Mouse (Mus musculus): ENCODE data around the gene Shank2. TPM values are rescaled to one million over a fixed set of nuclear protein-coding genes. Genes with fewer than 3 reads are reported as not detected.

Gene Shank2
- polyA plus RNA-seq, 1 experiment from 2014 or later, result 0.92 TPM

DNA sequence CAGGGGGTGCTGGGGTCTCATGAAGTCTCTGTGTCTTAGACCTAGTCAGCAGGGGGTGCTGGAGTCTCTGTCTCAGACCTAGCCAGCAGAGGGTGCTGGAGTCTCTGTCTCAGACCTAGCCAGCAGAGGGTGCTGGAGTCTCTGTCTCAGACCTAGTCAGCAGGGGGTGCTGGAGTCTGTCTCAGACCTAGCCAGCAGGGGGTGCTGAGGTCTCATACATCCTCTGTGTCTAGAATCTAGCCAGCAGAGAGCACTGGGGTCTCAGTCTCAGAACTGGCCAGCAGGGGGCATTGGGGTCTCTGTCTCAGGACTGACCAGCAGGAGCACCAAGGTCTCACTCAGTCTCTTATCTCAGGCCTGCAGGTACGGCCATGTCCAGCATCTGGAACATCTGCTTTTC is 79.7 kb downstream of the Shank2 start:
- 85% methylated on average over 1 of the region's 1 CpGs for WGBS (ENCODE audit: insufficient replicate concordance)
- Histone ChIP-seq H3K27me3 (ENCODE audit: insufficient read depth, low read length) (no peaks in the 10 kb centered on the region), H3K4me3 (ENCODE audit: low read depth, low read length) (no peak overlapping the region), H3K9me3 (ENCODE audit: low read length) (no peaks in the 10 kb centered on the region), H3K4me2 (ENCODE audit: low read depth, low read length) (no peak overlapping the region), H3K36me3 (replicated peaks; ENCODE audit: insufficient read depth, low read length) (no peaks in the 10 kb centered on the region; the same call in 1 of the 2 replicates), H3K27ac (ENCODE audit: low read depth) (no peak overlapping the region), H3K9ac (replicated peaks) (no peak overlapping the region), H3K4me1 (ENCODE audit: insufficient read depth) (no peaks in the 10 kb centered on the region)
- peak; percentile 22 for DNase-seq
- TF ChIP-seq EP300 (IDR thresholded peaks at IDR 0.05; ENCODE audit: low read depth) (no peak), CTCF (IDR thresholded peaks at IDR 0.05; ENCODE audit: low read depth) (peak; percentile 46; the same call in 1 of the 2 replicates)
- ATAC-seq, result no peak

DNA sequence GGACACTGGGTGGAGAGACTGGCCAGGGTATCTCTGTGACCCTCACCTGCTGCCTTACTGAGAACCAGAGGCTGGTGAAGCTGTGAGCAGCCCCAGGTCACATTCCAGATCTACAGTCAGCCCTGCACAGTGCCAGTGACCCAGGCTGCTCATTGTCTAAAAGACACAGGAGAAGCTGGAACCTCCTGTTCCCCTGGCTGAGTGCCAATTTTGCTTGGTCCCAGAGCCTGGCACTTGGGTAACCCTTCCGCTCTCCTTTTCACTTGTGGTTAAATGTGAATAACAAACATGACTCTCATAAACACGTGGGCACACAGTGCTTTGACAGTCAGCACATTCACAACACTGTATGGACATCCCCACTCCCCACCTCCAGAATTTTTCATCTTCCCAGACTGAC is 80.2 kb downstream of the Shank2 start:
- ATAC-seq, result no peak

DNA sequence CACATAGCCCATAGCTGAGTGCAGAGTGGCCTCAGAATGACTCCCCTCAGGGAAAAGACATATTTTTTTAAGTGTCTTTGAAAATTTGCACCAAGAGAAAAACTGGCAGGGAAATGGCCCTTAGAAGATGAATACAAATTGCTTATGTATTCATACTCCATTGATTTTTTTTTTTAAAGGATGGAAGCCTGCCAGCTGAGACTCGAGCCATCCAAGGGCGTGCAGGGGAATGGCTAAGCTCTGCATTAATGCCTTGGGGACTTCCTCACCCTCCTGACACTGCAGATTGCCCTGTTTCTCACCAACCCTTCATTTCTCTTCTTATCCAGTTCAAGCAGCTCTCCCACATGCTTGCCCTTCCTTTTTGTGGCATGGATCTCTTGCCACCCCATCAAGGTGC is 85.5 kb downstream of the Shank2 start:
- TF ChIP-seq CTCF (IDR thresholded peaks at IDR 0.05; ENCODE audit: low read depth) (no peak), EP300 (IDR thresholded peaks at IDR 0.05; ENCODE audit: low read depth) (no peak)
- Histone ChIP-seq H3K27ac (ENCODE audit: low read depth) (no peak overlapping the region), H3K36me3 (replicated peaks; ENCODE audit: insufficient read depth, low read length) (peaks cover 4% of the 10 kb centered on the region), H3K4me2 (ENCODE audit: low read depth, low read length) (no peak overlapping the region), H3K4me3 (ENCODE audit: low read depth, low read length) (no peak overlapping the region), H3K9me3 (ENCODE audit: low read length) (no peaks in the 10 kb centered on the region), H3K27me3 (ENCODE audit: insufficient read depth, low read length) (no peaks in the 10 kb centered on the region), H3K9ac (replicated peaks) (no peak overlapping the region), H3K4me1 (ENCODE audit: insufficient read depth) (no peaks in the 10 kb centered on the region)
- DNase-seq (no peak), ATAC-seq (no peak)
- 59% methylated on average over 2 of the region's 2 CpGs for WGBS (ENCODE audit: insufficient replicate concordance)

More for the DNA sequence above, 80.2 kb downstream of the Shank2 start:
- H3K4me1 ChIP-seq (ENCODE audit: insufficient read depth), result no peaks in the 10 kb centered on the region
- no peak overlapping the region for H3K4me3 ChIP-seq (ENCODE audit: low read depth, low read length)
- TF ChIP-seq CTCF (IDR thresholded peaks at IDR 0.05; ENCODE audit: low read depth) (no peak), EP300 (IDR thresholded peaks at IDR 0.05; ENCODE audit: low read depth) (no peak)
- no peaks in the 10 kb centered on the region for H3K27me3 ChIP-seq (ENCODE audit: insufficient read depth, low read length)
- DNase-seq, result no peak
- H3K27ac ChIP-seq (ENCODE audit: low read depth), result no peak overlapping the region
- H3K9me3 ChIP-seq (ENCODE audit: low read length), result no peaks in the 10 kb centered on the region
- no peak overlapping the region for H3K4me2 ChIP-seq (ENCODE audit: low read depth, low read length)
- H3K9ac ChIP-seq (replicated peaks), result no peak overlapping the region
- WGBS (ENCODE audit: insufficient replicate concordance), result 57% methylated on average over 2 of the region's 2 CpGs
- H3K36me3 ChIP-seq (replicated peaks; ENCODE audit: insufficient read depth, low read length), result no peaks in the 10 kb centered on the region; the same call in 1 of the 2 replicates

DNA sequence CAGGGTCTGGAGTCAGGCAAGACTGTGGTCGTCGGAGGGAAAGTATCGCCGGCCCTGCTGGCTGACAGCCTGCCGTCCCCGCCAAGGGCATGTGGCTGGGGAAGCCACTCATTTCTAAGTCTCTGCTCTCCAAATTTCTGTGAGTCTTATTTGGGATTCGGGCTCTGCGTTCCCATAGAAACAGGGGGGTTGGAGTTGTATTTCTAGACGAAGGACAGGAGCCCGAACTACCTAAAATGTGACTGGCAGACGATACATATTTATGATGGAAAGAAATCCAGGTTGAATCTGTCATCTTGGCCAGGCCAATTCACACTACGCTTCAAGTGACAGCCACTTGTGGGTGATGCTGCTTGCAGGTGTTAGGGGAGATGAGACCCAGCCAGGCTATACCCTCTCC is 92.4 kb downstream of the Shank2 start:
- no peak overlapping the region for H3K4me2 ChIP-seq (ENCODE audit: low read depth, low read length)
- H3K4me3 ChIP-seq (ENCODE audit: low read depth, low read length), result no peak overlapping the region
- WGBS (ENCODE audit: insufficient replicate concordance), result 82% methylated on average over 12 of the region's 12 CpGs
- ATAC-seq (no peak), DNase-seq (no peak)
- H3K9ac ChIP-seq (replicated peaks), result no peak overlapping the region
- no peaks in the 10 kb centered on the region for H3K9me3 ChIP-seq (ENCODE audit: low read length)
- no peaks in the 10 kb centered on the region for H3K27me3 ChIP-seq (ENCODE audit: insufficient read depth, low read length)
- no peaks in the 10 kb centered on the region for H3K4me1 ChIP-seq (ENCODE audit: insufficient read depth)
- peaks cover 4% of the 10 kb centered on the region; the same call in 1 of the 2 replicates for H3K36me3 ChIP-seq (replicated peaks; ENCODE audit: insufficient read depth, low read length)
- TF ChIP-seq EP300 (IDR thresholded peaks at IDR 0.05; ENCODE audit: low read depth) (no peak), CTCF (IDR thresholded peaks at IDR 0.05; ENCODE audit: low read depth) (no peak)
- H3K27ac ChIP-seq (ENCODE audit: low read depth), result no peak overlapping the region

DNA sequence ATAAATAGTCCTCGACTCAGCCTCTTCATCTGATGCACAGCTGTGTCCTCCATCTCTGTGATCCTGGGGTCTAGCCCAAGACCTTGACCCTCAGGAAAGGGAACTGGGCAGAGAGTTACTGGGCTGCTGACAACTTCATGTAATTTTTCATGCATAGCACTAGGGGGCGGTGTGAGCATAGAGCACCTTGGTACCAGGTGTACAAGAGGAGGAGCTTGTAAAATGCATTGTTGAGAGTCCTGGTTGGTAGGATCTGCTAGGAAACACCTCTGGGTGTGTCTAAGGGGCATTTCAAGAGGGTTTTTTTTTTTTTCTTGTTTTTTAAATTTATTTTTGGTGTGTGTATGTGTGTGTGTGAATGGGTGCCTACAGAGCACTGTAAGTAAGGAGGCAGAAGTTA is 95.6 kb downstream of the Shank2 start:
- Histone ChIP-seq H3K27ac (ENCODE audit: low read depth) (no peak overlapping the region), H3K9me3 (ENCODE audit: low read length) (no peaks in the 10 kb centered on the region), H3K36me3 (replicated peaks; ENCODE audit: insufficient read depth, low read length) (no peaks in the 10 kb centered on the region), H3K27me3 (ENCODE audit: insufficient read depth, low read length) (no peaks in the 10 kb centered on the region), H3K4me1 (ENCODE audit: insufficient read depth) (no peaks in the 10 kb centered on the region), H3K9ac (replicated peaks) (no peak overlapping the region), H3K4me3 (ENCODE audit: low read depth, low read length) (no peak overlapping the region), H3K4me2 (ENCODE audit: low read depth, low read length) (no peak overlapping the region)
- 9% methylated on average over 2 of the region's 2 CpGs for WGBS (ENCODE audit: insufficient replicate concordance)
- no peak for TF ChIP-seq EP300 (IDR thresholded peaks at IDR 0.05; ENCODE audit: low read depth)
- peak; percentile 53 for TF ChIP-seq CTCF (IDR thresholded peaks at IDR 0.05; ENCODE audit: low read depth)
- DNase-seq (no peak), ATAC-seq (no peak)

DNA sequence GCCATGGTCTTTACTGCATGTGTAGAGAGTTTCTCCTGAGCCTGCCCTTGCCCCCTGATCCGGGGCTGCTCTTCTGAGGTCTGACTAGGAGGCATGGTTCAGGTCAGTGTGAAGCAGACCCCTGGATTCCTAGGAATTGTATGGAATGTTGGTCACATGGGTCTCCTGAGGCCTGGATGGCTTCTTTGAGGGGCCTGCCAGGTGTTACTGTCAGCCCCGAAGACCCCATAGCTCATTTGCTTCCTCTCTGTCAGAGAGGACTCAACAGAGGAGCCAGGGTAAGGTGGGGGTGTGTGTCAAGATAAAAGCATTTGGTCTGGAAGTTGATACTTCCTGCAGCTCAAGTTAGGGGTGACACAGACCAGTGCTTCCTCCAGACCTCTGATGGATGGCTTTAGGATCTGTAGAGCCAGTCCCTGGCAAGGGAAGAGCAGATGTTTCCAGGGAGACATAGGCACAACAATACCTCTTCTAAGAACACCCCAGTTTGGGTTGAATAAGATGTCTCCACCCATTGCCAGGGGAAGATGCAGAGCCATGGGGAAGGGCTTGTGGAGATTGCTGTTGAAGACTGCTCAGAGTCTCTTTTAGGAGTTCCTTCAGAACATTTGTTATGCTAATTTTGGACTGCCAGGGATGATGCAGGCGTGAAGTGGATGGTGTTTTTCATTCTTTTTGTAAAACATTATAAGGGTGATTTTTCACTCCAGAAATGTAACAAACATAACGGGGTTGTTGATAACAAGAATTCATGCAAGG is 100.7 kb downstream of the Shank2 start:
- DNase-seq, result no peak
- Histone ChIP-seq H3K27me3 (ENCODE audit: insufficient read depth, low read length) (no peaks in the 10 kb centered on the region), H3K36me3 (replicated peaks; ENCODE audit: insufficient read depth, low read length) (no peaks in the 10 kb centered on the region), H3K4me2 (ENCODE audit: low read depth, low read length) (no peak overlapping the region), H3K9me3 (ENCODE audit: low read length) (no peaks in the 10 kb centered on the region), H3K27ac (ENCODE audit: low read depth) (no peak overlapping the region), H3K4me1 (ENCODE audit: insufficient read depth) (no peaks in the 10 kb centered on the region), H3K9ac (replicated peaks) (no peak overlapping the region), H3K4me3 (ENCODE audit: low read depth, low read length) (no peak overlapping the region)
- WGBS (ENCODE audit: insufficient replicate concordance), result 60% methylated on average over 4 of the region's 4 CpGs
- no peak for ATAC-seq
- TF ChIP-seq EP300 (IDR thresholded peaks at IDR 0.05; ENCODE audit: low read depth), result no peak
- no peak for TF ChIP-seq CTCF (IDR thresholded peaks at IDR 0.05; ENCODE audit: low read depth)

Data from liver, postnatal 0 days (tissue).